Mouse (Mus musculus): Measurements from ENCODE around the gene C2cd2. TPM values are rescaled to one million over a fixed set of nuclear protein-coding genes. Genes with fewer than 3 reads are reported as not detected.

Gene C2cd2
- total and polyA plus RNA-seq, 2 experiments from 2014 or later, result 16.8 to 47.7 TPM

DNA sequence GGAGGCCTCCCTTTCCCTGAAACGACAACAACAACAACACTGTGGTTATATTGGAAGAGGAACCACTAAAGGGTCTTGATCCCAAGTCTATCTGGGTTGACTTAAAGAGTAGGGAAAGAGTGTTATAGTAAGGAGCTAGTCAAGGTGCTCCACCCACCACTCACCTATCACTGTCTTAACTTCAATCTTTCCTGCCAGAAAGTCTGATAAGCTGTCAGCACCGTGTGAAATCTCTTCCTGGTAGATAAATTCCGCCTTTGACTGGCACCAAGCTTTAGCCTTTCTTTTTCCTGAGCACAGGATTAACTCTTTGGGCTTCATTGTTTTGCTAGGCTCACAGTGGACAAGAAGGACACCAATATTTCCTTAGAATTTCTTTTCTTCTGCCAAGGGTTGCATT is 58.4 kb downstream of the C2cd2 start:
- Histone ChIP-seq H3K36me3 (ENCODE audit: insufficient read depth, low read length) (no peaks in the 10 kb centered on the region), H3K9me3 (ENCODE audit: low read length) (no peaks in the 10 kb centered on the region), H3K4me2 (ENCODE audit: low read depth, low read length) (no peak overlapping the region), H3K9ac (replicated peaks; ENCODE audit: low read length) (no peak overlapping the region), H3K27me3 (ENCODE audit: insufficient read depth, low read length) (no peaks in the 10 kb centered on the region), H3K27ac (no peak overlapping the region), H3K4me3 (ENCODE audit: low read length) (no peak overlapping the region), H3K4me1 (ENCODE audit: insufficient read depth, low read length) (no peaks in the 10 kb centered on the region)
- 82% methylated on average over 3 of the region's 3 CpGs for WGBS
- no peak for TF ChIP-seq CTCF (IDR thresholded peaks at IDR 0.05; ENCODE audit: low read depth)
- no peak for ATAC-seq
- DNase-seq (ENCODE audit: low spot score), result no peak

DNA sequence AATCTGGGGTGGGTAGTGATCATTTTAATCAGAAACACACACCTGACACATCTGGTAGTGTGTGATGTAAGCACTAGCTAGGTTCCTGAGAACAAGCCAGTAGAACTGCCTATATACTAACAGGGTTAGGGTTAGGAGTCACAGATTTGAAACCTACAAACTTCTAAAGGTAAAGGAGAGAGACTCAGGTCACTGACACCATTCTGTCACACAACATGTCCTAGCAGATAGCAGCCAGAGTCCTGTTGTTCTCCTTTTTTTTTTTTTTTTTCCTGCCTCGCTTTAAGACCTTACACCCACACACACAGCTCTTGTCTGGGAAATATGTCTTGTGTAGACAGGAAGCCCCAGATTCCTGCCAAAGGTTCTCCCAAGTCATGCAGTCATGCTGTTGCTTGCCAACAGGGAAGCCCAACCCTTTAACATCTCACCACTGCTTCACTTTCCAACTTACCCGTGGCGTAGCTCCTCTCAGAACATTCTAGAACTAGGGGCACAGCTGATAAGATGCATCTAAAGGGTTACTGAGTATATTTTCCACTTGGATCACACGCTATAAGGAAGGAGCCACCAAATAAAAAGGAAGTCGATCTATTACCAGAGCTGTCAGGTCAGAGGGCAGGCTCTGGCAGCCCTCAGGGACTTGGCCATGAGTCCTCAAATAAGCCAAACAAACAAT is 64.9 kb downstream of the C2cd2 start:
- Histone ChIP-seq H3K4me1 (ENCODE audit: insufficient read depth, low read length) (no peaks in the 10 kb centered on the region), H3K36me3 (ENCODE audit: insufficient read depth, low read length) (no peaks in the 10 kb centered on the region), H3K4me3 (ENCODE audit: low read length) (no peak overlapping the region), H3K9ac (replicated peaks; ENCODE audit: low read length) (no peak overlapping the region), H3K27me3 (ENCODE audit: insufficient read depth, low read length) (no peaks in the 10 kb centered on the region), H3K9me3 (ENCODE audit: low read length) (no peaks in the 10 kb centered on the region), H3K4me2 (ENCODE audit: low read depth, low read length) (no peak overlapping the region), H3K27ac (0 out of 2 replicates have a peak overlapping the region, but pooled peaks have one; percentile 11)
- no peak for TF ChIP-seq CTCF (IDR thresholded peaks at IDR 0.05; ENCODE audit: low read depth)
- ATAC-seq, result no peak
- DNase-seq (ENCODE audit: low spot score), result no peak
- 67% methylated on average over 5 of the region's 5 CpGs for WGBS

DNA sequence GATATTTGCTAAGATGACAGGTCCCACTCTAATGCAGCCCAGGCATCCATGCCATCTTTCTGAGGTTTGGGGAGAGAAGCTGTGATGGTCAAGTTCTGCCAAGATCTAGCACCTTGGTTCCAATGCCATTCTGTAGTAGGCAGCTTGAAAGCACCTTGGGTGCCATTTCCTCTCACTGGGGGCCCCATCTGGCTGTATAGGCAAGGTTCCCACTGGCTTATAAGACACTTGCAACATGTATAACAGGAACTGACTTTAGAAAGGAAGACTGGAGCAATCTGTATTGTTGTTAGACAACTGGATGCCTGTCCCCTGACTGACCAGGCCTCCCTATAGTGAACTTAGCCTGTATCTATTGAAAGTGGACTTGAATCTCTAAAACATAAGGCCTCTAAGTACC is 74.6 kb downstream of the C2cd2 start:
- no peaks in the 10 kb centered on the region for H3K9me3 ChIP-seq (ENCODE audit: low read length)
- H3K36me3 ChIP-seq (ENCODE audit: insufficient read depth, low read length), result peaks cover 4% of the 10 kb centered on the region; the same call in 1 of the 2 replicates
- H3K9ac ChIP-seq (replicated peaks; ENCODE audit: low read length), result no peak overlapping the region
- no peaks in the 10 kb centered on the region for H3K4me1 ChIP-seq (ENCODE audit: insufficient read depth, low read length)
- DNase-seq (ENCODE audit: low spot score) (no peak), ATAC-seq (no peak)
- no peak overlapping the region for H3K27ac ChIP-seq
- no peak overlapping the region for H3K4me2 ChIP-seq (ENCODE audit: low read depth, low read length)
- TF ChIP-seq CTCF (IDR thresholded peaks at IDR 0.05; ENCODE audit: low read depth), result no peak
- H3K4me3 ChIP-seq (ENCODE audit: low read length), result no peak overlapping the region
- H3K27me3 ChIP-seq (ENCODE audit: insufficient read depth, low read length), result no peaks in the 10 kb centered on the region

GRCm38 (mm10) chr16:97883696-97884095 is 78.7 kb downstream of the C2cd2 start:
- Histone ChIP-seq H3K4me3 (ENCODE audit: low read length) (no peak overlapping the region), H3K9me3 (ENCODE audit: low read length) (no peaks in the 10 kb centered on the region), H3K27me3 (ENCODE audit: insufficient read depth, low read length) (no peaks in the 10 kb centered on the region), H3K9ac (replicated peaks; ENCODE audit: low read length) (no peak overlapping the region), H3K4me2 (ENCODE audit: low read depth, low read length) (no peak overlapping the region), H3K4me1 (ENCODE audit: insufficient read depth, low read length) (no peaks in the 10 kb centered on the region), H3K36me3 (ENCODE audit: insufficient read depth, low read length) (no peaks in the 10 kb centered on the region; the same call in 1 of the 2 replicates), H3K27ac (no peak overlapping the region)
- 94% methylated on average over 1 of the region's 1 CpGs for WGBS
- DNase-seq (ENCODE audit: low spot score) (no peak), ATAC-seq (no peak)
- no peak for TF ChIP-seq CTCF (IDR thresholded peaks at IDR 0.05; ENCODE audit: low read depth)

DNA sequence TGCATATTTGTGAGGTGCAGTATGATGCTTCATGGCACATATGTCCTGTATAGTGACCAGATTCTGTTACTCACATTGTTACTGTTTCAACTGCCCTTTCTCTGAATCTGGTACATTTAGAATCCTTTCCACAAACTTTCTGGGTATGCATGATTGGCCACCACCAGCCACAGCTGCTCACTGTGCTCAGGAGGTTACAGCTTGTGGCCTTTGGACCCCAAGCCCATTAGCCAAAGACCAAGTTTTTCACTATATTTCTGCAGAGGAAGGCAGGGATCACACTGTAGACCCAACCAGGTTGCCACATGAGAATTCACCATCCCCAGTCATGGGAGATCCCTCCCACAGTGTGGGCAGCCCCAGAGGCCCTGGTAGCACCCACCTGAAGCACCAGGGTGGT is 79.5 kb downstream of the C2cd2 start:
- Histone ChIP-seq H3K36me3 (ENCODE audit: insufficient read depth, low read length) (peaks cover under 1% of the 10 kb centered on the region; the same call in 1 of the 2 replicates), H3K27me3 (ENCODE audit: insufficient read depth, low read length) (no peaks in the 10 kb centered on the region), H3K9me3 (ENCODE audit: low read length) (no peaks in the 10 kb centered on the region), H3K4me2 (ENCODE audit: low read depth, low read length) (no peak overlapping the region), H3K9ac (replicated peaks; ENCODE audit: low read length) (no peak overlapping the region), H3K4me1 (ENCODE audit: insufficient read depth, low read length) (no peaks in the 10 kb centered on the region), H3K4me3 (ENCODE audit: low read length) (no peak overlapping the region), H3K27ac (no peak overlapping the region)
- DNase-seq (ENCODE audit: low spot score) (no peak), ATAC-seq (no peak)
- TF ChIP-seq CTCF (IDR thresholded peaks at IDR 0.05; ENCODE audit: low read depth), result no peak

DNA sequence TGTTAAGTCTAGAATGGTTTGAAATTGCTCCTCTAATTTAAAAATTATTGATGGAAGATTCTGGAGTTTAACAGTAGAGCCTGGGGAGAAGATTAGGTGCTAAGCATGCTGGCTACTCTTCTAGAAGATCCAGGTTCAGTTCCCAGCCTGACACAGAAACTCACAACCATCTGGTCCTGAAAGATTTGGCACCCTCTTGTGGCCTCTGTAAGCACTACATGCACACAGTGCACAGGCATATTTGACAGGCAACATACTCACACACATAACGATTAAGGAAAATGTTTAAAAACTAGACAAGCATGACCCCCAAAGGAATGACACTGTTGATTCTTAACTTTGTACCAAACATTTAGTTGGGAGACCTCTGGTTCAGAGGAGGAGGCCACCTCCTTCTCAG is 83.3 kb downstream of the C2cd2 start:
- peaks cover 5% of the 10 kb centered on the region; the same call in 1 of the 2 replicates for H3K36me3 ChIP-seq (ENCODE audit: insufficient read depth, low read length)
- no peak overlapping the region for H3K9ac ChIP-seq (replicated peaks; ENCODE audit: low read length)
- TF ChIP-seq CTCF (IDR thresholded peaks at IDR 0.05; ENCODE audit: low read depth), result peak; percentile 75
- no peaks in the 10 kb centered on the region for H3K27me3 ChIP-seq (ENCODE audit: insufficient read depth, low read length)
- ATAC-seq, result no peak
- DNase-seq (ENCODE audit: low spot score), result peak; percentile 49
- 89% methylated on average over 1 of the region's 1 CpGs for WGBS
- no peak overlapping the region for H3K4me3 ChIP-seq (ENCODE audit: low read length)
- no peak overlapping the region for H3K4me2 ChIP-seq (ENCODE audit: low read depth, low read length)
- no peaks in the 10 kb centered on the region for H3K9me3 ChIP-seq (ENCODE audit: low read length)
- no peak overlapping the region for H3K27ac ChIP-seq
- no peaks in the 10 kb centered on the region for H3K4me1 ChIP-seq (ENCODE audit: insufficient read depth, low read length)

DNA sequence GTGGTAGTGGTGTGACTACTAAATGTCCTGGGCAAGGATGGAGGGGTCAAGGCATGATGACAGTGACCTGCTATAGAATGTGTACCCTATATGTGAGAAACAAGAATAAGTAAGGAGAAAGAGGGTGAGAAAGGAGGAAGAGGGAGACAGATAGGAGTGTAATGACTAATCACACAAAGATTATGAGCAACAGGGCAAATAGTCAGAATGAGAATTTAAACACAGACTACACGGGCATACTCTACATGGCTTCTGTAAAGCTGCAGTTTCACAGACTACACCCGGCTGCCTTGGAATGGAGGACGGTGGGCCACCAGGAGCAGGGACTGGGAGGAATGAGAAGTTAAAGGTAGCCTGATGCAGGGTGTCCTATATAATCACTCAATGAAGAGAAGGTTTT is 84.9 kb downstream of the C2cd2 start:
- Histone ChIP-seq H3K4me2 (ENCODE audit: low read depth, low read length) (no peak overlapping the region), H3K36me3 (ENCODE audit: insufficient read depth, low read length) (peaks cover 13% of the 10 kb centered on the region; the same call in 1 of the 2 replicates), H3K27ac (no peak overlapping the region), H3K4me3 (ENCODE audit: low read length) (no peak overlapping the region), H3K4me1 (ENCODE audit: insufficient read depth, low read length) (no peaks in the 10 kb centered on the region), H3K9ac (replicated peaks; ENCODE audit: low read length) (no peak overlapping the region), H3K9me3 (ENCODE audit: low read length) (no peaks in the 10 kb centered on the region), H3K27me3 (ENCODE audit: insufficient read depth, low read length) (no peaks in the 10 kb centered on the region)
- DNase-seq (ENCODE audit: low spot score), result no peak
- WGBS, result 90% methylated on average over 3 of the region's 3 CpGs
- no peak for TF ChIP-seq CTCF (IDR thresholded peaks at IDR 0.05; ENCODE audit: low read depth)
- ATAC-seq, result no peak

All from hindbrain, postnatal 0 days (tissue).